Mouse (Mus musculus) ovary, postnatal 14 days (tissue): ENCODE data around the gene Ephx1.
"Not testable (repeated sequence)": the region's sequence is repeated elsewhere in the genome, so short reads cannot be mapped to it uniquely, and the experiment has no call there.

Experiments used
- DNase-seq: peaks from one replicate; pipeline ENCODE4 v3.0.0; 2022; ENCODE audit warnings: low spot score

Ephx1 gene

DNA sequence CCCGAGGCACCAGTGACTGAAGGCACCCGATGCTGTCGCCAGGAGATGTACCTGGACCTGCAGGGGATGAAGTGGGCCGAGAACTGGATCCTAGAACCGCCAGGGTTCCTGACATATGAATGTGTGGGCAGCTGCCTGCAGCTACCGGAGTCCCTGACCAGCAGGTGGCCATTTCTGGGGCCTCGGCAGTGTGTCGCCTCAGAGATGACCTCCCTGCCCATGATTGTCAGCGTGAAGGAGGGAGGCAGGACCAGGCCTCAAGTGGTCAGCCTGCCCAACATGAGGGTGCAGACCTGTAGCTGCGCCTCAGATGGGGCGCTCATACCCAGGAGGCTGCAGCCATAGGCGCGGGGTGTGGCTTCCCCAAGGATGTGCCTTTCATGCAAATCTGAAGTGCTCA, 83.1 kb downstream of the Ephx1 start:
- not testable (repeated sequence) for DNase-seq

DNA sequence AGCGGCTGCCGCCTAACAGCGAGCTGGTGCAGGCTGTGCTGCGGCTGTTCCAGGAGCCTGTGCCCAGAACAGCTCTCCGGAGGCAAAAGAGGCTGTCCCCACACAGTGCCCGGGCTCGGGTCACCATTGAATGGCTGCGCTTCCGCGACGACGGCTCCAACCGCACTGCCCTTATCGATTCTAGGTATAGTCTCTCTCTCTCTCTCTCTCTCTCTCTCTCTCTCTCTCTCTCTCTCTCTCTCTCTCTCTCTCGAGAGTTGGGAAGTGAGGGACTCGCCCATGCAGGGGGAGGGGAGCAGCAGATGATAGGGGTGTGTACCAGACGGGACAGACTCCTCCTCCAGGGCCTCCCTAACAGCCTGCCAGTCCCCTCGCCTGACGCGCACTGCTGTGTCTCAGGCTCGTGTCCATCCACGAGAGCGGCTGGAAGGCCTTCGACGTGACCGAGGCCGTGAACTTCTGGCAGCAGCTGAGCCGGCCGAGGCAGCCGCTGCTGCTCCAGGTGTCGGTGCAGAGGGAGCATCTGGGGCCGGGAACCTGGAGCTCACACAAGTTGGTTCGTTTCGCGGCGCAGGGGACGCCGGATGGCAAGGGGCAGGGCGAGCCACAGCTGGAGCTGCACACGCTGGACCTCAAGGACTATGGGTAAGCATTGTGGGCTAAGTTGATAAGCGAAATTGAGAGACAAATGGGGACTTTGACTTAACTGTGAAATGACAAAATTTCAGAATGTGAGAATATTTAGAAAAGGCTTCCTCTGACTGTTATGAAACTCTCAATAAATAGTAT, 83.9 kb downstream of the Ephx1 start:
- not testable (repeated sequence) for DNase-seq

DNA sequence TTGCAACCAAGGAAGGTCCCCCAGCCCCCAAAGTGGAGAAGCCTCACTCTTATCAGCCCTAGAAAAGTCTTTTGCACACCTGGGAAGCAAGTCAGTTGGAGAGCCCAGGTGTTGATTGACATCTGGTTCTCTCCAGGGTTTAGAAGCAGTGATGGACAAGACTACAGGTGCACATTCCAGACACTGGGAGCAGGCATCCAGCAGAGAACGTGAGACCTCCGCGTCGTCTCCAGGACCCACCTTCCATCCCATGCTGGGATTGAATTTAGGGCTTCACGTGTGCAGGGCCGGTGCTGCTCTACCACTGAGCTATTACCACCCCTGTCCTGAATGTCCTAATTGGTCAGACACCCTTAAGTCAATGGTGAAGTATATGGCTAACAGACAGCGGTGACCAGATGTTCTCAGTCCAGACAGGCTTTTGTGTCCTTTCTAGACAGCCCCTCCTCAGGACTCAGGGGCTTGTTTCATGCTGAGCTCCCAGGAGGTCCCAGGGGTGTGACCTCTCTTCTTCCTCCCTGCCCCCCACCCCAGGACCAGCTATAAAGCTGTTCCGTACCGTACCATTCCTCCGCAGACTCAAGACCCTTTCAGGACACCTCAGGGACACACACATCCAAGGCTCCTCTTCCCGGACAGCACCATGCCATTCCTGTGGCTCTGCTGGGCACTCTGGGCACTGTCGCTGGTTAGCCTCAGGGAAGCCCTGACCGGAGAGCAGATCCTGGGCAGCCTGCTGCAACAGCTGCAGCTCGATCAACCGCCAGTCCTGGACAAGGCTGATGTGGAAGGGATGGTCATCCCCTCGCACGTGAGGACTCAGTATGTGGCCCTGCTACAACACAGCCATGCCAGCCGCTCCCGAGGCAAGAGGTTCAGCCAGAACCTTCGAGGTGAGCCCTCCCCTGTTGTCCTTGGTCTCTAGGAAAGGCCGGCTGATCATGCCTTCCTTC, 86.0 kb downstream of the Ephx1 start, which contains the start of gene Lefty1:
Gene Lefty1, plus strand, starts transcription at position 556 of the 953 bp plus-strand sequence.
- DNase-seq: no peak

DNA sequence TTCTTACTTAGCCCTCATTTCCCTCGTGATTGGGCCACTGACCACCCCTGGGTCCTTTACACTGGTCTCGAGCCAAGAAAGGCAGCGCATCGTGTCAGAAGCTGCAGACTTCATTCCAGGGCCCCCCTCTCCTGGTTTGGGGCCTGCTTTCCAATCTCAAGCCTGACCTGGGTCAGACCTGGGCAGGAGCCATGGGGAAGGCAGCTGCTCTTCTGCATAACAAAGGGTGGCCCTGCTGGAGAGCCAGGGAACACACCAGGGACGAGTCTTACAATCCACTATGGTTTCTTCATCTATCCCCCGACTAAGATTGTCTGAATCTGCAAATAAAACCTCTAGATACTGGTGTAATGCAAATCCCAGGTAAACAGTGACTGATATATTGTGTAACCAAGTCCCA, 87.0 kb downstream of the Ephx1 start:
- DNase-seq: no peak

DNA sequence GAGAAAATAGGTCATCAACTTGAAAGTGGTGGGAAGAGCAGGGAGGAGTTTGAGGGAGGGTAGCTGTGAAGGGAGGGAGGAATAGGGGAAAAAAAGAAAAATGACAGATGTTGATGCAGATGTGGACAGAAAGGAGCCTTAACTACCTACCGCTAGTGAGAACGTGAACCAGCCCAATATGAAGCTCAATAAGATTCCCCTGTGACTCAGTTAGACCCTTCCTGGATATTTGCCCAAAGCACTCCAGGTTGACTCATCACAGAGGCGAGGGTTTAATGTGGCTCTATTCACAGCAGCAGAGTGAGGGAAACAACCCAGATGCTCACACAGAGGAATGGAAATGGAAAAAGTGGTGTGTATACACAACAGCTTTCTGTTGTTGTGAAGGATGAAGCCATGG, 89.6 kb downstream of the Ephx1 start:
- no peak for DNase-seq

DNA sequence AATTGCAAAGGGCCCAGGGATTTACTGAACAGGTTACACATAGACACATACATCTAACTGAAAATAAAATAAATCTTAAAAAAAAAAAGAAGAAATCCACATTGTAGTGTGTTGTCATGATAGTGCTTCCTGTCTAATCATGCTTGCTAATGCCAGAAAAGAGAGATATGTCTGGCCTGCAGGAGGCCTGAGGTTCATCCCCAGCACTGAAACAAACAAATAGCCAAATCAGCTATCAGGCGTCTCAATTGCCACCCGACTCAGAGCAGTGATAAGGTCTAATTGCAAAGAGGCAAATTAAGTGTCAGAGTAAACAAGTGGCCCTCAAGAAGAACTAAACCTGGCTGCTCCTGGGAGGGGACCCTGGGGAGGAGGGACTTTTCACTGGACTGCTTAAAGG, 91.1 kb downstream of the Ephx1 start:
- no peak for DNase-seq

DNA sequence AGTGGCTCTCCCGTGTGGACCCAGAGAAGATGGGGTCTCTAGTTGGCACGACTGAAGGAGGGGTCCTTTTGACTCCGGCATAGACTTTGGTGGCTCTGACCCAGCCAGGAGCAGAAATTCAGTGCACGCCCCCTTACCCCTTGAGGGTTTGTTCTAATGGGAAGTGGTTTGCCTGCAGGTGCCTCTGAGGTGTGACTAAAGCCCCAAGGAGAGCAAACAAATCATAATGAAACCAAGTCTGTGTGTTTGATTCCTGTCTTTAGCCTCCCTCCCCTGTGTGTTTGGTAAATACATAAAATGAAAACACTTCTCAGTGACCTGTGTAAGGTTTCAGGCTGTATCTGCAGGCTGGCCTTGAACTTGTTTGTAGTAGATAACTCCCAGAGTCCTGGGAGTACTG, 94.4 kb downstream of the Ephx1 start:
- no peak for DNase-seq
